Mouse (Mus musculus): ENCODE measurements around the gene Htr1f. TPM values are rescaled to one million over a fixed set of nuclear protein-coding genes. Genes with fewer than 3 reads are reported as not detected.

Htr1f gene
- polyA plus RNA-seq, 1 experiment from 2014 or later: not detected

DNA sequence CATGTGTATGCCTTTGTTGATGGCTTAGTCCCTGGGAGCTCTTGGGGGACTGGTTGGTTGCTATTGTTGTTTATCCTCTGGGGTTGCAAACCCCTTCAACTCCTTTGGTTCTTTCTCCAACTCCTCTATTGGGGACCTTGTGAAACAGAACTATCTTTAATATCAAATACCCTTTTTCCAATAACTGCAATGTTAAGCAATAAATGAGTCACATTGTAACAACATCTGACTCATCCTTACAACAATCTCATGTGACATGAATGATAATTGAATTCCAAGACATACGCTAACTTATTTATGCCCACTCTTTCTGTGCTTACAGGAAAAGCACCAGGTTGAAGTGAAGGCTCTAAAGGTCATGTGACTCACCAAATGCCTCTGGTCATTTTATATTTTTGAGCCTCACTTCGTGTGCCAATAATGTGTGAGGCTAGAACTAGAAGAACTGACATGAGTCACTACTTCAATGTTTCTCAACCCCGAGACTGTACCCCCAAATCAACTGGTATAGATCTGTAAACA is 116.3 kb downstream of the Htr1f start:
- H3K27me3 ChIP-seq (ENCODE audit: control insufficient read depth, insufficient read depth, low read length): no peaks in the 10 kb centered on the region
- ATAC-seq (ENCODE audit: insufficient read depth, low FRiP score, low TSS enrichment) (no peak), DNase-seq (ENCODE audit: low spot score) (no peak)
- WGBS: 77% methylated on average over 3 of the region's 3 CpGs
- H3K4me2 ChIP-seq (ENCODE audit: low read depth): no peak overlapping the region
- H3K27ac ChIP-seq (ENCODE audit: low read depth, low read length): no peak overlapping the region
- no peaks in the 10 kb centered on the region for H3K36me3 ChIP-seq (ENCODE audit: control insufficient read depth, insufficient read depth, low read length)
- no peaks in the 10 kb centered on the region for H3K4me1 ChIP-seq (ENCODE audit: control insufficient read depth, insufficient read depth, low read length)
- no peak overlapping the region for H3K9ac ChIP-seq (ENCODE audit: low read length)
- no peaks in the 10 kb centered on the region for H3K9me3 ChIP-seq (ENCODE audit: control insufficient read depth, low read length)
- no peak overlapping the region for H3K4me3 ChIP-seq (ENCODE audit: low read depth, low read length)

DNA sequence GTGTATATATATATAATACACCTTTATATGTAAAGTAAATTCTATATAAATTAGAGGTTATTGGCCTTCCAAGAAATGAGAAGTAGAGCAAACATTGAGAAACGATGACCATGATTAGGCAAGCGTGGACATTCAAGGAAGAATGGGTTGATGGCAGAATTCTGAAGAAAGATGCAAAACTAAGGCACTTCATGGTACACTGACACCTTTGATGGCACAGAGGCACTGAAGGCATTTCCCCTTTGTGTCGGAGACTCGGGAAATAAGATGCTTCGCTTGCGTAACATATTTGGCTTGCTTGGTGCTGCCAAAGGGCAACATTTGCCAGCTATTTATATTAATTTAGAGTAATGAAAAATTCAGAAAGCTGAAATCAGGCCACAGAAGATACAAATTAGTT is 118.1 kb downstream of the Htr1f start:
- Histone ChIP-seq H3K4me3 (ENCODE audit: low read depth, low read length) (no peak overlapping the region), H3K36me3 (ENCODE audit: control insufficient read depth, insufficient read depth, low read length) (no peaks in the 10 kb centered on the region), H3K4me2 (ENCODE audit: low read depth) (no peak overlapping the region), H3K27me3 (ENCODE audit: control insufficient read depth, insufficient read depth, low read length) (no peaks in the 10 kb centered on the region), H3K9ac (ENCODE audit: low read length) (no peak overlapping the region), H3K27ac (ENCODE audit: low read depth, low read length) (no peak overlapping the region), H3K4me1 (ENCODE audit: control insufficient read depth, insufficient read depth, low read length) (no peaks in the 10 kb centered on the region), H3K9me3 (ENCODE audit: control insufficient read depth, low read length) (no peaks in the 10 kb centered on the region)
- ATAC-seq (ENCODE audit: insufficient read depth, low FRiP score, low TSS enrichment): no peak
- WGBS: 93% methylated on average over 6 of the region's 6 CpGs
- no peak for DNase-seq (ENCODE audit: low spot score)

DNA sequence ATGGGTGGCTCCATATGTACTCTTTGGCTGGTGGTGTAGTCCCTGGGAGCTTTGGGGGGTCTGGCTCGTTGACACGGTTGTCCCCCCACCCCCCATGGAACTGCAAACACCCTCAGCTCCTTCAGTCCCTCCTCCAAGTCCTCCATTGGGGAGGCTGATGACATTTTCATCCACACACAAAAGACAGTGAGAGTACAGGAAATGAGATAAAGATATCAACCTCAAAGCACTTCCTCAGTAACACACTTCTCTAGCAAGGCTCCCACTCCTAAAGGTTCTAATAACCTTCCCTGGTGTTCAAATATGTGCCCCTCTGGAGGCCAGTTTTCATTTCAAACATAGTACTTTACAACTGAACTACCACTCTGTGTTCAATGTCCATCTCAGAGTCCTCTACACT is 118.6 kb downstream of the Htr1f start:
- H3K36me3 ChIP-seq (ENCODE audit: control insufficient read depth, insufficient read depth, low read length): no peaks in the 10 kb centered on the region
- H3K9ac ChIP-seq (ENCODE audit: low read length): no peak overlapping the region
- no peaks in the 10 kb centered on the region for H3K4me1 ChIP-seq (ENCODE audit: control insufficient read depth, insufficient read depth, low read length)
- ATAC-seq (ENCODE audit: insufficient read depth, low FRiP score, low TSS enrichment) (no peak), DNase-seq (ENCODE audit: low spot score) (no peak)
- H3K4me2 ChIP-seq (ENCODE audit: low read depth): no peak overlapping the region
- no peak overlapping the region for H3K4me3 ChIP-seq (ENCODE audit: low read depth, low read length)
- no peaks in the 10 kb centered on the region for H3K9me3 ChIP-seq (ENCODE audit: control insufficient read depth, low read length)
- WGBS: 68% methylated on average over 2 of the region's 2 CpGs
- H3K27ac ChIP-seq (ENCODE audit: low read depth, low read length): no peak overlapping the region
- H3K27me3 ChIP-seq (ENCODE audit: control insufficient read depth, insufficient read depth, low read length): no peaks in the 10 kb centered on the region

DNA sequence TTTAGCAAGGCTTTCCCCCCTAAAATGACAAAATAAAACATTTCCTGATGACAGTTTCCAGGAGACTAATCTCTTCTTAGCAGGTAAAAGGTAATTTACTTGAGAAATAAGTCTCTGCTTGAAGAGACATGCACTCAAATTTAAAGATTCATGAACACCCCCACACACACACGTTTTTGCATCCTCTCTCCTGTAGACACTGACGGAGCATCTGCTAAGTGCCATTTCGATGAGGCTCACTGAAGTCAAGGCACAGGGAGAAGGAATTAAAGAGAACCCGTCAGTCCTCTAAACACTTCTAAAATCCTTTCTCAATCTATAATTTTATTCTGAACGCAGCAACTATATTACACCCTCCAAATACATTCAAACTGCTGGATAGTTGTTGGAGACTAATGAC is 131.0 kb downstream of the Htr1f start:
- DNase-seq (ENCODE audit: low spot score): no peak
- 84% methylated on average over 5 of the region's 5 CpGs for WGBS
- Histone ChIP-seq H3K4me3 (ENCODE audit: low read depth, low read length) (no peak overlapping the region), H3K9me3 (ENCODE audit: control insufficient read depth, low read length) (no peaks in the 10 kb centered on the region), H3K9ac (ENCODE audit: low read length) (no peak overlapping the region), H3K27me3 (ENCODE audit: control insufficient read depth, insufficient read depth, low read length) (no peaks in the 10 kb centered on the region), H3K27ac (ENCODE audit: low read depth, low read length) (no peak overlapping the region), H3K4me2 (ENCODE audit: low read depth) (no peak overlapping the region), H3K36me3 (ENCODE audit: control insufficient read depth, insufficient read depth, low read length) (no peaks in the 10 kb centered on the region), H3K4me1 (ENCODE audit: control insufficient read depth, insufficient read depth, low read length) (no peaks in the 10 kb centered on the region)
- no peak for ATAC-seq (ENCODE audit: insufficient read depth, low FRiP score, low TSS enrichment)

DNA sequence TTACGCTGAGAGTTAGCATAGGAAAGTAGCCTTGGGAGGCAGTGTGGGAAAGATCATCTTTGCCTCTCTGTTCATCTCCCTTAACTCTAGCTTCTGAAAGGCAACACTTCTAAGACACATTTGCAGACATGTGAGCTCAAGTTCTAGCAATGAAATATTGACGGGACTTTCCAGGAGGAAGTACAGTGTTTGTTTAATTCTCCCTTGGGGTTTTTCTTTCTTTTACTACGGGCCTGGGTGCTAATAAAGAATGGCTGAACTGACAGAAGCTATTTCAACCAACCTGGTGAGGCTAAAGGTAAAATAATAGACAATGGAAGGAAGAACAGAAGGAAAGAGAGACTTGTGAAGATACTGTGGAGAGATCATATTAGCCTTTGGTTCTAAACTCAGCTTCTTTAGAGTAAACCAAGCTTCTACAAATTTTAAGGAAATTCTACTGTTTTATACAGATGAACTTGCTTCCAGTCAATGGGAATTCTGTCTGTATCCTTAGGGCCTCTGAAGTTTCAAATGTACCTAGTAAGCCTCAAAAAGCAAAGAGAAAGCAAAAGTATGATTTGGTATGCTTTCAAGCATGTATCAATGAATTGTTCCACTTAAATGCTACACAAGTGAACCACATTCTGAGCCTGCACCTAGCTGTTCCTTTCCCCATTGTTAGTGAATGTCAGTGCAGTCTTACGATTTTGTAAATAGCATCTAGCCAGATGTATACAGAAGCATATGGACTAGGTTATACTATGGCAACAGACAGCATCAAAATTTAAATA is 131.9 kb downstream of the Htr1f start:
- H3K27me3 ChIP-seq (ENCODE audit: control insufficient read depth, insufficient read depth, low read length): no peaks in the 10 kb centered on the region
- WGBS: 77% methylated on average over 4 of the region's 4 CpGs

DNA sequence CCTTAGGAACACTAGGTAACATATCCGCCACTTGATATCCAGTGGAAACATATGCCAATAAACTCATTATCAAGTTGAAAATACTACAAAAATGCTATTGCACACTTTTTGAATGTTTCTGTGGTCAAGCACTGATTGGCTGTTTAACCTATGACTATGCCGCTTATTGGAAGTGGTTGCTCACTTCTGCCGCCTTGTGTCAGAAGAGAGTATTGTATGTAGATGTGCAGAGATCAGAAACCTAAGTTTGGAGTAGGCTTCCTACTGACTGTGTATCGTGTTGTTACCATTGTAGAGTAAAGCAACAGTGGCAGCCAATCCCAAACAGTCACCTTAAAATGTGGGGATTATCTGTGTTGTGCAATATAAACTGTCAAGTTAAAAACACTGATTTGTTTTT is 144.0 kb downstream of the Htr1f start:
- H3K27me3 ChIP-seq (ENCODE audit: control insufficient read depth, insufficient read depth, low read length): no peaks in the 10 kb centered on the region
- WGBS: 93% methylated on average over 4 of the region's 4 CpGs
- H3K36me3 ChIP-seq (ENCODE audit: control insufficient read depth, insufficient read depth, low read length): no peaks in the 10 kb centered on the region
- no peak overlapping the region for H3K9ac ChIP-seq (ENCODE audit: low read length)
- H3K4me1 ChIP-seq (ENCODE audit: control insufficient read depth, insufficient read depth, low read length): no peaks in the 10 kb centered on the region
- no peak overlapping the region for H3K4me2 ChIP-seq (ENCODE audit: low read depth)
- DNase-seq (ENCODE audit: low spot score) (no peak), ATAC-seq (ENCODE audit: insufficient read depth, low FRiP score, low TSS enrichment) (no peak)
- H3K4me3 ChIP-seq (ENCODE audit: low read depth, low read length): no peak overlapping the region
- no peak overlapping the region for H3K27ac ChIP-seq (ENCODE audit: low read depth, low read length)
- H3K9me3 ChIP-seq (ENCODE audit: control insufficient read depth, low read length): no peaks in the 10 kb centered on the region

More for the DNA sequence above, 131.9 kb downstream of the Htr1f start:
- H3K4me3 ChIP-seq (ENCODE audit: low read depth, low read length): no peak overlapping the region
- DNase-seq (ENCODE audit: low spot score) (no peak), ATAC-seq (ENCODE audit: insufficient read depth, low FRiP score, low TSS enrichment) (no peak)
- H3K27ac ChIP-seq (ENCODE audit: low read depth, low read length): no peak overlapping the region
- no peak overlapping the region for H3K9ac ChIP-seq (ENCODE audit: low read length)
- no peak overlapping the region for H3K4me2 ChIP-seq (ENCODE audit: low read depth)
- no peaks in the 10 kb centered on the region for H3K9me3 ChIP-seq (ENCODE audit: control insufficient read depth, low read length)
- H3K4me1 ChIP-seq (ENCODE audit: control insufficient read depth, insufficient read depth, low read length): no peaks in the 10 kb centered on the region
- no peaks in the 10 kb centered on the region for H3K36me3 ChIP-seq (ENCODE audit: control insufficient read depth, insufficient read depth, low read length)

DNA sequence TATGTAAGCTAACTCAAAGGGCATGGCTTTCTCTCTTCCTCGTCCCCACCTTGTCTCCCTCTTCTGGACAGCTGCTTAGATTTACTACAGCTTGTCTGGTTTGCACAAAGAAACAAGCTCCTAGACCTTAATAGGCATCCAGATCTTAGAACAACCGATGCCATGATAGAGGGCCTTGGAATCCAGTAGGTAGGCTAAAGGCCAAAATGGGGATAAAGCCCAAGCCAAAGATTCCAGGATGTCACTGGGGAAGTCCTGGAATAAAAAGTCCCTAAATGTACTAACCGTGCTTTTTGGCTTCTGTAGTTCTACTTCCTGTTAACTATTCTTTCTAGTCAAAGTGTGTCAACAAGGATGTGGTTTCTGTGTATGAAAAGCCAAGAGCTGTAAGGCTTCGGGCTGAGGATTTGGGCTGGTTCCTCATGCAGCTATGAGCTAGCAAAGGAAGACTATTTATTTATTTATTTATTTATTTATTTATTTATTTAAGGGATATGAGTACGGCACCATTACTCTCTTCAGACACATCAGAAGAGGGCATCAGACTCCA is 163.9 kb downstream of the Htr1f start:
- H3K27me3 ChIP-seq (ENCODE audit: control insufficient read depth, insufficient read depth, low read length): no peaks in the 10 kb centered on the region
- H3K4me3 ChIP-seq (ENCODE audit: low read depth, low read length): no peak overlapping the region
- H3K27ac ChIP-seq (ENCODE audit: low read depth, low read length): no peak overlapping the region
- ATAC-seq (ENCODE audit: insufficient read depth, low FRiP score, low TSS enrichment) (no peak), DNase-seq (ENCODE audit: low spot score) (no peak)
- 83% methylated on average over 5 of the region's 5 CpGs for WGBS
- H3K36me3 ChIP-seq (ENCODE audit: control insufficient read depth, insufficient read depth, low read length): no peaks in the 10 kb centered on the region
- H3K4me2 ChIP-seq (ENCODE audit: low read depth): no peak overlapping the region
- H3K9me3 ChIP-seq (ENCODE audit: control insufficient read depth, low read length): no peaks in the 10 kb centered on the region
- H3K9ac ChIP-seq (ENCODE audit: low read length): no peak overlapping the region
- no peaks in the 10 kb centered on the region for H3K4me1 ChIP-seq (ENCODE audit: control insufficient read depth, insufficient read depth, low read length)

DNA sequence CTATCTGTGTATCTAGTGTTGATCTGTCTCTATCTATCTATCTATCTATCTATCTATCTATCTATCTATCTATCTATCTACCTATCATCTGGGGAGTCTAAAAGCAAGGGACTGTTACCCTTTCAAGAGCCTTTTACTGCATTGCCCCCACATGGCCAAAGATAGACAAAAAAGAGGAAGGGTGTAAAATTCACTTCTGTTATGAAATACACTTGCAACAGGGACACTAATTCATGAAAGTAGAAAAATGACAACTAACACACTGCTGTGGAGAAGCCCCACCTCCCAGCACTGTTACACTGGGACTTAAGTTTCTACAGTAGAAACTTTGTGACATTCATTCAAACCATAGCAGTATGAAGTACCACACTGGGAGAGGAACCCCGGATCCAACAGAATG is 170.9 kb downstream of the Htr1f start:
- H3K9me3 ChIP-seq (ENCODE audit: control insufficient read depth, low read length): no peaks in the 10 kb centered on the region
- no peak overlapping the region for H3K9ac ChIP-seq (ENCODE audit: low read length)
- DNase-seq (ENCODE audit: low spot score): no peak
- H3K27me3 ChIP-seq (ENCODE audit: control insufficient read depth, insufficient read depth, low read length): no peaks in the 10 kb centered on the region
- H3K4me3 ChIP-seq (ENCODE audit: low read depth, low read length): no peak overlapping the region
- no peak for ATAC-seq (ENCODE audit: insufficient read depth, low FRiP score, low TSS enrichment)
- no peaks in the 10 kb centered on the region for H3K36me3 ChIP-seq (ENCODE audit: control insufficient read depth, insufficient read depth, low read length)
- H3K4me2 ChIP-seq (ENCODE audit: low read depth): no peak overlapping the region
- H3K27ac ChIP-seq (ENCODE audit: low read depth, low read length): no peak overlapping the region
- 82% methylated on average over 1 of the region's 1 CpGs for WGBS
- no peaks in the 10 kb centered on the region for H3K4me1 ChIP-seq (ENCODE audit: control insufficient read depth, insufficient read depth, low read length)

DNA sequence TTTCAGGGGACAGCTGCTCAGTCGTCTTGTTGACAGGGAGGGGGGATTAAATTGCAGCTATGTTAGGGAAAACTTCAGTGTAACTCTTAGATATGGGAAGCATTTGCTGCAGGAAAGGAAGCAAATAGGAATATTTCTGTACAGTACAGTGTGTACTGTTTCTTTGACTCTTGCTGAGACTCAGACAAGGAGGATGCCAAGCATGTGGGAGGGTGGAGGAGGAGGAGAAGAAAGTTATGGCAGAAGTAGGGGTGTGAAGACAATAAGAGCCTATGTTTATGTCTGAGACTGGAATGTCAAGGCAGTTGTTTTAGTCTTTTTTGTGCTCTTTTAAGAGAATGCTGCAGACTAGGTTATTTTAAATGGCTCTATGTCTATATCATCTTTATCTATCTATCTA is 171.6 kb downstream of the Htr1f start:
- Histone ChIP-seq H3K4me1 (ENCODE audit: control insufficient read depth, insufficient read depth, low read length) (no peaks in the 10 kb centered on the region), H3K27ac (ENCODE audit: low read depth, low read length) (no peak overlapping the region), H3K9ac (ENCODE audit: low read length) (no peak overlapping the region), H3K9me3 (ENCODE audit: control insufficient read depth, low read length) (no peaks in the 10 kb centered on the region), H3K4me3 (ENCODE audit: low read depth, low read length) (no peak overlapping the region), H3K4me2 (ENCODE audit: low read depth) (no peak overlapping the region), H3K27me3 (ENCODE audit: control insufficient read depth, insufficient read depth, low read length) (no peaks in the 10 kb centered on the region), H3K36me3 (ENCODE audit: control insufficient read depth, insufficient read depth, low read length) (no peaks in the 10 kb centered on the region)
- DNase-seq (ENCODE audit: low spot score) (no peak), ATAC-seq (ENCODE audit: insufficient read depth, low FRiP score, low TSS enrichment) (no peak)
- 80% methylated on average over 1 of the region's 1 CpGs for WGBS
